In genomic region chr11:61305377-61305776, GRCm38 (mm10) we compare ENCODE assay signal across 10 mouse cellular contexts. TPM values are rescaled to one million over a fixed set of nuclear protein-coding genes. Genes with fewer than 3 reads are reported as not detected.
DNase-seq lines count a peak whose midpoint lies in the region; ATAC-seq and TF ChIP-seq lines count a peak whose summit lies in the region.
"Had no signal": no experiment of that assay in that cellular context is flagged by ENCODE, and none has a peak within 500 bp of the region (broad histone marks: within the 10 kb centered on the region; RNA-seq: fewer than 3 reads in every experiment).

No protein-coding gene starts in this region.

- H3K4me2 ChIP-seq in hindbrain, embryonic 11.5 days (replicated peaks; ENCODE audit: low read depth, low read length), result no peak overlapping the region
- H3K4me2 ChIP-seq in hindbrain, embryonic 12.5 days (replicated peaks), result no peak overlapping the region
- no peak overlapping the region for H3K4me2 ChIP-seq in CH12.LX (ENCODE audit: insufficient read depth, low read depth, poor library complexity, severe bottlenecking)
- no peak overlapping the region for H3K4me2 ChIP-seq in midbrain, embryonic 16.5 days (ENCODE audit: low read length)

- no peaks in the 10 kb centered on the region for H3K79me2 ChIP-seq in CH12.LX (replicated peaks; ENCODE audit: control insufficient read depth, extremely low read depth, insufficient read depth, poor library complexity, severe bottlenecking)

- H3K4me3 ChIP-seq in hindbrain, embryonic 11.5 days (ENCODE audit: low read depth, low read length), result no peak overlapping the region
- H3K4me3 ChIP-seq in hindbrain, embryonic 12.5 days, result no peak overlapping the region
- H3K4me3 ChIP-seq in CH12.LX (replicated peaks in 1 of 3; ENCODE audit: low read depth in 2 of 3, low read length in 2 of 3, poor library complexity in 1 of 3), result no peak overlapping the region
- H3K4me3 ChIP-seq in midbrain, embryonic 16.5 days (ENCODE audit: low read depth, low read length), result no peak overlapping the region

- TF ChIP-seq RAD21 in CH12.LX (IDR thresholded peaks at IDR 0.05; ENCODE audit: low read depth, low read length), result peak; percentile 51

- no peak overlapping the region for H3K9ac ChIP-seq in hindbrain, embryonic 11.5 days (ENCODE audit: low read depth, low read length)
- no peak overlapping the region for H3K9ac ChIP-seq in hindbrain, embryonic 12.5 days
- H3K9ac ChIP-seq in CH12.LX (ENCODE audit: insufficient read depth, low read depth), result no peak overlapping the region
- H3K9ac ChIP-seq in midbrain, embryonic 16.5 days (ENCODE audit: low read depth, low read length), result no peak overlapping the region

- in situ Hi-C loops in CH12.LX (cut with MboI; ENCODE audit: low pct_ligation_motif_present, low pct_unique_long_range_greater_than_20kb, low sequenced_read_pairs), result no loop called here

- TF ChIP-seq POLR2A in CH12.LX (IDR thresholded peaks at IDR 0.05; ENCODE audit: low read depth, low read length), result no peak

- H3K27ac ChIP-seq in hindbrain, embryonic 11.5 days (ENCODE audit: low read depth, low read length), result no peak overlapping the region
- no peak overlapping the region for H3K27ac ChIP-seq in hindbrain, embryonic 12.5 days
- H3K27ac ChIP-seq in CH12.LX (ENCODE audit: insufficient read depth, low read depth), result no peak overlapping the region
- no peak overlapping the region for H3K27ac ChIP-seq in midbrain, embryonic 16.5 days (ENCODE audit: low read length)

- peak; percentile 65 to 73 for TF ChIP-seq CTCF in CH12.LX (conservative IDR thresholded peaks at IDR 0.05 in 1 of 2, IDR thresholded peaks at IDR 0.05 in 1 of 2; ENCODE audit: low read depth in 2 of 2, low read length in 2 of 2)

- H3K4me1 ChIP-seq in hindbrain, embryonic 11.5 days (replicated peaks; ENCODE audit: control insufficient read depth, insufficient read depth, low read length), result no peaks in the 10 kb centered on the region; the same call in 1 of the 2 replicates
- peaks cover 6% of the 10 kb centered on the region for H3K4me1 ChIP-seq in hindbrain, embryonic 12.5 days
- peaks cover 7 to 19% of the 10 kb centered on the region in 2 experiments; a peak in 3 of 4 replicates for H3K4me1 ChIP-seq in CH12.LX (ENCODE audit: control insufficient read depth in 1 of 2, insufficient read depth in 2 of 2)
- no peaks in the 10 kb centered on the region; the same call in 1 of the 2 replicates for H3K4me1 ChIP-seq in midbrain, embryonic 16.5 days (ENCODE audit: control insufficient read depth, insufficient read depth, low read length)

- no peak for ATAC-seq in hindbrain, embryonic 11.5 days (ENCODE audit: low FRiP score)
- ATAC-seq in hindbrain, embryonic 12.5 days (ENCODE audit: low FRiP score), result no peak
- no peak for ATAC-seq in midbrain, embryonic 16.5 days

- 80% methylated on average over 4 of the region's 4 CpGs for WGBS in hindbrain, embryonic 11.5 days
- 74% methylated on average over 4 of the region's 4 CpGs for WGBS in hindbrain, embryonic 12.5 days
- WGBS in midbrain, embryonic 16.5 days, result 76% methylated on average over 4 of the region's 4 CpGs

- peak; percentile 41 for DNase-seq in hindbrain, embryonic 11.5 days (ENCODE audit: low spot score)
- DNase-seq in CH12.LX (ENCODE audit: extremely low read depth), result peak; percentile 64
- DNase-seq in brain, adult 2 months (ENCODE audit: low read depth, low spot score), result peak; percentile 72
- DNase-seq in layer of hippocampus, adult 9-10 months (ENCODE audit: low spot score), result peak; percentile 16
- peak; percentile 34 for DNase-seq in spleen, adult 12 weeks (ENCODE audit: low spot score)
- DNase-seq in urinary bladder, adult 18-20 months (ENCODE audit: low spot score in 2 of 2), result no peak

- no peaks in the 10 kb centered on the region for H3K36me3 ChIP-seq in hindbrain, embryonic 11.5 days (ENCODE audit: control insufficient read depth, insufficient read depth, low read length)
- no peaks in the 10 kb centered on the region for H3K36me3 ChIP-seq in hindbrain, embryonic 12.5 days
- peaks cover 0 to 4% of the 10 kb centered on the region in 2 experiments for H3K36me3 ChIP-seq in CH12.LX (replicated peaks in 1 of 2; ENCODE audit: control insufficient read depth in 1 of 2, insufficient read depth in 1 of 2, low read length in 1 of 2)
- H3K36me3 ChIP-seq in midbrain, embryonic 16.5 days (ENCODE audit: control insufficient read depth, insufficient read depth, low read length), result no peaks in the 10 kb centered on the region

- H3K9me3 ChIP-seq in hindbrain, embryonic 11.5 days (ENCODE audit: control insufficient read depth, low read length), result no peaks in the 10 kb centered on the region
- no peaks in the 10 kb centered on the region for H3K9me3 ChIP-seq in hindbrain, embryonic 12.5 days (replicated peaks)
- no peaks in the 10 kb centered on the region for H3K9me3 ChIP-seq in CH12.LX (replicated peaks; ENCODE audit: low read length)
- no peaks in the 10 kb centered on the region for H3K9me3 ChIP-seq in midbrain, embryonic 16.5 days (replicated peaks; ENCODE audit: control insufficient read depth, low read length, poor library complexity, severe bottlenecking)

- no peak for TF ChIP-seq EP300 in CH12.LX (IDR thresholded peaks at IDR 0.05; ENCODE audit: low read length)

- H3K27me3 ChIP-seq in hindbrain, embryonic 11.5 days (ENCODE audit: control insufficient read depth, insufficient read depth, low read length), result no peaks in the 10 kb centered on the region
- no peaks in the 10 kb centered on the region for H3K27me3 ChIP-seq in hindbrain, embryonic 12.5 days
- H3K27me3 ChIP-seq in CH12.LX (replicated peaks), result peaks cover 2% of the 10 kb centered on the region
- H3K27me3 ChIP-seq in midbrain, embryonic 16.5 days (ENCODE audit: control insufficient read depth, insufficient read depth, low read depth, low read length), result no peaks in the 10 kb centered on the region

- dilution Hi-C loops in CH12.LX (cut with MboI; ENCODE audit: extremely low pct_ligation_motif_present, extremely low pct_unique_long_range_greater_than_20kb, low sequenced_read_pairs), result no loop called here

TF ChIP-seq in CH12.LX, 34 proteins besides CTCF, POLR2A, EP300 and RAD21:
- TF ChIP-seq SMC3 (IDR thresholded peaks at IDR 0.05; ENCODE audit: low read depth, low read length), result peak; percentile 37
- TF ChIP-seq ZKSCAN1 (IDR thresholded peaks at IDR 0.05; ENCODE audit: borderline replicate concordance, low read depth, low read length), result no peak
- TF ChIP-seq MAZ (IDR thresholded peaks at IDR 0.05; ENCODE audit: low read depth, low read length), result no peak

RNA-seq across cellular contexts. Expression of gene Slc47a2, which starts 37.3 kb away (rescaled TPM):
- not detected in 2 replicates for polyA plus RNA-seq in hindbrain, embryonic 11.5 days (2014; fragmentation: Nextera tagmentation; extraction: Ambion mirVana)
- not detected in 2 replicates for polyA plus RNA-seq in hindbrain, embryonic 12.5 days (2016; fragmentation: Nextera tagmentation; extraction: Ambion mirVana)
- total RNA-seq in CH12.LX (2012; rRNA removed) (0.38 and 0.68 TPM in 2 replicates), CH12.LX (2014; rRNA removed) (0.08 and 0.24 TPM in 2 replicates)
- 0.37 and 0.39 TPM in 2 replicates for polyA plus RNA-seq in CH12.LX (2012; ENCODE audit: insufficient read length, low read depth)
- 0.09 TPM in 1 of 2 replicates, not detected in the other for polyA plus RNA-seq in midbrain, embryonic 16.5 days (2015; fragmentation: Nextera tagmentation; extraction: Ambion mirVana)
- total RNA-seq: common myeloid progenitor, adult 5-6 weeks; heart, postnatal 14 days had no signal

RNA-seq across cellular contexts. Expression of gene Aldh3a2, which starts 38.1 kb away (rescaled TPM):
- polyA plus RNA-seq in hindbrain, embryonic 11.5 days (2014; fragmentation: Nextera tagmentation; extraction: Ambion mirVana), result 24.9 and 26.8 TPM in 2 replicates
- 23.7 and 25.9 TPM in 2 replicates for polyA plus RNA-seq in hindbrain, embryonic 12.5 days (2016; fragmentation: Nextera tagmentation; extraction: Ambion mirVana)
- total RNA-seq in CH12.LX (2012; rRNA removed) (25.1 and 26.3 TPM in 2 replicates), CH12.LX (2014; rRNA removed) (18.5 and 19.5 TPM in 2 replicates)
- 28.4 and 29.8 TPM in 2 replicates for polyA plus RNA-seq in CH12.LX (2012; ENCODE audit: insufficient read length, low read depth)
- polyA plus RNA-seq in midbrain, embryonic 16.5 days (2015; fragmentation: Nextera tagmentation; extraction: Ambion mirVana), result 26.5 and 30.5 TPM in 2 replicates

Comparison
In these comparisons a context has a peak if more than half of its experiments do, and no peak if none do; other contexts are left out.
1. DNase-seq: peak in hindbrain, embryonic 11.5 days (single experiment), CH12.LX (single experiment), brain, adult 2 months (single experiment), layer of hippocampus, adult 9-10 months (single experiment) and spleen, adult 12 weeks (single experiment); none in urinary bladder, adult 18-20 months (0 of 2).